Mouse (Mus musculus): ENCODE results near the gene Olfr64.

- TF ChIP-seq CTCF (conservative IDR thresholded peaks at IDR 0.05; ENCODE audit: insufficient read depth, insufficient read length, low read depth, low read length) (no peak), POLR2A (IDR thresholded peaks at IDR 0.05; ENCODE audit: low read depth, low read length) (no peak)
Observed at GRCm38 (mm10) chr7:103853090-103853489, 41.2 kb downstream of the Olfr64 start, which contains the start of gene Hbb-y.
